Mouse (Mus musculus) embryonic facial prominence, embryonic 11.5 days (tissue): ENCODE results near the gene Lrmda. TPM values are rescaled to one million over a fixed set of nuclear protein-coding genes. Genes with fewer than 3 reads are reported as not detected.

Experiments
- ATAC-seq: fragments of 200-750 bp; cut with Nextera tagmentation; replicated peaks from 2 replicates; pipeline ENCODE4 v1.8.0; 2017; ENCODE audit warnings: low read depth; ENCODE audit not compliant: insufficient number of reproducible peaks, low FRiP score, low TSS enrichment
- DNase-seq: peaks from one replicate; pipeline ENCODE4 v3.0.0-alpha.2; 2015; ENCODE audit warnings: low spot score
- H3K27ac ChIP-seq: fragments of 300-500 bp; sonication (generic); replicated peaks from 2 replicates; pipeline ENCODE4 v1.5.1; 2014; ENCODE audit warnings: mild to moderate bottlenecking, low read depth, low read length, control low read depth
- H3K27me3 ChIP-seq: fragments of 300-500 bp; sonication (generic); 2 replicates; pipeline ENCODE4 v1.6.1; 2014; ENCODE audit warnings: mild to moderate bottlenecking, low read length, moderate library complexity, mixed read lengths; ENCODE audit not compliant: control insufficient read depth, insufficient read depth
- H3K36me3 ChIP-seq: fragments of 300-500 bp; sonication (generic); replicated peaks from 2 replicates; pipeline ENCODE4 v1.6.1; 2014; ENCODE audit warnings: low read depth, mild to moderate bottlenecking, low read length, moderate library complexity, mixed read lengths; ENCODE audit not compliant: control insufficient read depth, insufficient read depth
- H3K4me1 ChIP-seq: fragments of 300-500 bp; sonication (generic); 2 replicates; pipeline ENCODE4 v1.6.1; 2014; ENCODE audit warnings: low read length, mixed read lengths; ENCODE audit not compliant: control insufficient read depth, insufficient read depth
- H3K4me2 ChIP-seq: fragments of 300-500 bp; sonication (generic); 2 replicates; pipeline ENCODE4 v1.6.1; 2014; ENCODE audit warnings: low read depth, mild to moderate bottlenecking, control low read depth, low read length, moderate library complexity
- H3K4me3 ChIP-seq: fragments of 300-500 bp; sonication (generic); 2 replicates; pipeline ENCODE4 v1.5.1; 2014; ENCODE audit warnings: low read depth, low read length, control low read depth
- H3K9ac ChIP-seq: fragments of 300-500 bp; sonication (generic); replicated peaks from 2 replicates; pipeline ENCODE4 v1.6.1; 2014; ENCODE audit warnings: mild to moderate bottlenecking, control low read depth, low read length
- H3K9me3 ChIP-seq: fragments of 300-500 bp; sonication (generic); replicated peaks from 2 replicates; pipeline ENCODE4 v1.6.1; 2016; ENCODE audit warnings: mild to moderate bottlenecking, low read length, inconsistent platforms, mixed read lengths; ENCODE audit not compliant: control insufficient read depth
- WGBS: fragments of 180-500 bp; shearing (Covaris S2); extraction: QIAGEN DNeasy Blood & Tissue Kit; methylation state at CpG from one replicate; pipeline ENCODE4 v1.1.7; 2014; 5-methylcytosine and 5-hydroxymethylcytosine counted together
- polyA plus RNA-seq: library from polyadenylated mRNA; unstranded; fragments of >200 nt; fragmentation: Nextera tagmentation; extraction: Ambion mirVana; gene quantifications from 2 replicates; pipeline ENCODE4 v1.2.1, GENCODE M21; 2014

The Lrmda gene
- polyA plus RNA-seq, 1 experiment from 2014 or later: 0.22 TPM

DNA sequence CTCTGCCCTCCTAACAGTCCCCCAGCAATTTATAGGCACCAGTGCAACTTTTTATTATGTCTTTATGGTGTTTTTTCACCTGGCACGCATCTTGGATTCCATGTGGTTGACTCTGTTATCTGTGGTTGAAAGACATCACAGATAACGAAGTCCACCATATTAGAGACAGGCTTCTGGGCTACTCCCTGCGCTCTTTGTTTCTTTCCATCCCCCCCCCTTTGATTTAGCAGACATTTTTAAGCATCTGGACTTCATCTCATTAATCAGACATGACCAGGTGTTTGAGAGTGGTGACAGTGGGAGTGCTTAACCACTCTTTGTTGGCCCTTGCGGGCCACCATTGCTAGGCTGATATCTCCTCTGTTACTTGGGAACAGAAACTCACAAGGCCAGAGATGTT lies 71.8 kb downstream of the Lrmda start:
- Histone ChIP-seq H3K4me1 (peaks cover 3% of the 10 kb centered on the region; the same call in 1 of the 2 replicates), H3K9ac (no peak overlapping the region), H3K27me3 (no peaks in the 10 kb centered on the region), H3K9me3 (no peaks in the 10 kb centered on the region), H3K36me3 (no peaks in the 10 kb centered on the region), H3K27ac (no peak overlapping the region), H3K4me3 (no peak overlapping the region), H3K4me2 (no peak overlapping the region)
- 68% methylated on average over 4 of the region's 4 CpGs for WGBS
- no peak for DNase-seq
- ATAC-seq: no peak

DNA sequence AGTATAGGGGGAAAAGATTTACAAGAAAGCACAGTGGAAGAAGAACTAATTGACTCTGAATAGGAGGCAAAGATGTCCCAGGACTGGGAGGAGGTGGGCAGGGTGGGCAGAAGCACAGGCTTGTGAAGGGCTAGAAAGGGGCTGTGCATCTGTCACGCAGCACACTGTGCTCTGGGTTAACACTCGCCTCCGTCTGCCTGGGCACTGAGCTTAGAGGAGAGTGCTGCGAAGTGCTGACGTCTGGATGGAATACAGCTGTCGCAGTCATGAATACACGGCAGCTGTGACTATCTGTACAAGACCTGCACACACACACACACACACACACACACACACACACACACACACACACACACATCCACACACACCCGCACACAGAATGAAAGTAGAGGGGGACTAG lies 73.6 kb downstream of the Lrmda start:
- Histone ChIP-seq H3K36me3 (no peaks in the 10 kb centered on the region), H3K27ac (no peak overlapping the region), H3K9me3 (no peaks in the 10 kb centered on the region), H3K9ac (no peak overlapping the region), H3K4me3 (no peak overlapping the region), H3K4me2 (no peak overlapping the region), H3K4me1 (peaks cover 3% of the 10 kb centered on the region; the same call in 1 of the 2 replicates), H3K27me3 (no peaks in the 10 kb centered on the region)
- 33% methylated on average over 8 of the region's 8 CpGs for WGBS
- DNase-seq: no peak
- no peak for ATAC-seq

DNA sequence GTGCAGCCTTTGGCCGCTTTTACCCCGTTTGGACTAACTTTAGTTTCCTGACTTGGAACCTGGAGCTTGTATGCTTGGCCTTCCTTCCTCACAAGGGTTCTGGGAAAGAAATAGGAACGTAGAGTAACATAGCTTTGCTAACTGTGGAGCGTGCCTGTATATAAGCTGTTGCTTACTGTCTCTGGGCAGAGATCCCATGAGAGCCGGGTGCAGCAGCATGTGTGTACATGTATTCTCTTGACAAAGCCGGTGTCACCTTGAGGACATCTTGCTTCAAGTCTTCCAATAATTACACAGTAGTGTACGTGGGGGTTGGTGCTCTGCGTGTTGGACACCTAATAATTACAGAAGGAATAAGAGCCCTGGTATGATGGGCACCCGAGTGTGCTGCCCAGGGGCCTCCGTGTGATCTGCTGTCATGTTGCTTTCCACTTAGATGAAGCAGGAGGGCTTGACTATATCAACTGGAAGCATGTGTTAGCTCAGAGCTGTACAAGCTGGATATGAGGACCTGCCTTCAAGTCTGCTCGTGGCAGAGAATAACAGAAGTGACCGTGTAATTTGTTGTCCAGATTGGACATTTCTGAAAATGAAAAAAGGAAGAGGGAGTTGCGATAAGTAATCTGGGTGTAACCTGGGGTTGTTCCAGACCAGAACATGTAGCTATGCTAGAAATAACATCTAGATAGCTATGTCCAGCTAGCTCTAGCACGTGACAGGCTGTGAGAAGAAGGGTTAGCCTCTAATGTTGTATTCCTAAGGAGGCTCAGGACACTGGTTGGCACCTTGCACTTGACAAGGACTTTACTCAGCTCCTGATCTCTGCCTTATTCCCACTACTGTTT lies 82.7 kb downstream of the Lrmda start:
- WGBS: 89% methylated on average over 14 of the region's 14 CpGs
- ATAC-seq: no peak
- no peak overlapping the region for H3K27ac ChIP-seq
- H3K36me3 ChIP-seq: no peaks in the 10 kb centered on the region
- H3K9me3 ChIP-seq: no peaks in the 10 kb centered on the region
- no peak overlapping the region for H3K9ac ChIP-seq
- H3K27me3 ChIP-seq: no peaks in the 10 kb centered on the region
- no peaks in the 10 kb centered on the region for H3K4me1 ChIP-seq
- no peak overlapping the region for H3K4me2 ChIP-seq
- DNase-seq: no peak
- H3K4me3 ChIP-seq: no peak overlapping the region

DNA sequence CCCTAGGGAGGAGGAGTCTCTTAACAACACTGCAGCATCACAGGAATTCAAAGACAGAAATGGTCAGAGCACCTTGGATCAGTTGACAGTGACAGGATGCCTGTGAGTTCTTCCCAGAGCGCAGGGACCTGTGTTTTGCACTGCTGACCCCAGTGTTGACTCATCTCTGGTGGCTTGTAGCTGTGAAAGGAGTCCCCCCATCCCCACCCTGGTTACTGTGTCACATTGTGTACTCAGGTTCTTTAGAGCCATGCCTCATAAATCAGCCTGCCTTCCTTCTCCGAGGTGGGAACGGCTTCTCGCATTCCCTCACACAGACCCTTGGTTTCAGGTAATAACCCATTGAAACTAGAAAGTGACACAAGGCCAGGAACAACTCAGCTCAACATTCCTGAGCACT lies 86.3 kb downstream of the Lrmda start:
- WGBS: 80% methylated on average over 4 of the region's 4 CpGs
- H3K4me2 ChIP-seq: no peak overlapping the region
- DNase-seq: no peak
- H3K36me3 ChIP-seq: no peaks in the 10 kb centered on the region
- no peak overlapping the region for H3K9ac ChIP-seq
- H3K4me3 ChIP-seq: no peak overlapping the region
- no peaks in the 10 kb centered on the region for H3K4me1 ChIP-seq
- H3K9me3 ChIP-seq: no peaks in the 10 kb centered on the region
- H3K27me3 ChIP-seq: no peaks in the 10 kb centered on the region
- H3K27ac ChIP-seq: no peak overlapping the region
- no peak for ATAC-seq

DNA sequence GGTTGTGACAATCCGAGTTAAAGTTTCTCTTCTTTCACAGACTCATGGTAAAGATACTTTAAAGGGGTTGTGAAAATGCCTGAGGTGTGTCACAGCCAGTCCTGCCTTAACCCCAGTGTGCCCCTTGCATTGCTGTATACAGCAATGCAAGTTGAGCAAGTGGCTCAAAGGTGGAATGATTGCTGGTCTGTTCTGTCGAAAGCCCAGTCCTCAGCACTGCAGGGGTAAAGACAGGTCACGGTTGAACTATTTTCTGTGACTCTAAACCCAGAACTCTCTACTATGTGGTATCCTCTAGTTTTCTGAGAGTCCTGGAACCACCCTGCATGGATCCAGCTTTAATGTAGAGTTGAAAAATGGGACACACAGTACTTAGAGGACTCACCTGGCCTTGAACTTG lies 87.3 kb downstream of the Lrmda start:
- no peaks in the 10 kb centered on the region for H3K9me3 ChIP-seq
- no peak for DNase-seq
- H3K36me3 ChIP-seq: no peaks in the 10 kb centered on the region
- WGBS: 80% methylated on average over 3 of the region's 3 CpGs
- no peak for ATAC-seq
- no peaks in the 10 kb centered on the region for H3K27me3 ChIP-seq
- no peak overlapping the region for H3K4me3 ChIP-seq
- no peaks in the 10 kb centered on the region for H3K4me1 ChIP-seq
- H3K9ac ChIP-seq: no peak overlapping the region
- H3K4me2 ChIP-seq: no peak overlapping the region
- H3K27ac ChIP-seq: no peak overlapping the region

DNA sequence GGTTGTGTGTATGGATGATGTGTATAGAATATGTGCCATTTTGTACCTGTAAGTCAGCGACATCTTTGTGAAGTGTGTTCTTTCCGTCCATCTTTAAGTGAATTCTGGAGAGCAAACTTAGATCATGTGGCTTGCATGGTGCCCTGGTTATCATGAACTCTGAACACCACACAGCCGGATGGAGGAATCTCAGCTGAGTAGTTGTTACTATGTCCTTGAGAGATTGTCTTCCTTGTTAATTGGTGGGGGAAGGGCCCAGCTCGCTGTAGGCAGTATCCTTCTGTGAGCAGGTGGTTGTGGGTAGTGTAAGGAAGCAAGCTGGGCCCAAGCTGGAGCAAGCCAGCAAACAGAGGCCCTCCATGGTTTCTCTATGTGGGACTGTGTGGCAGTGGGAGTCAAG lies 89.9 kb downstream of the Lrmda start:
- Histone ChIP-seq H3K9me3 (no peaks in the 10 kb centered on the region), H3K4me3 (no peak overlapping the region), H3K27me3 (no peaks in the 10 kb centered on the region), H3K4me2 (no peak overlapping the region), H3K9ac (no peak overlapping the region), H3K27ac (no peak overlapping the region), H3K36me3 (no peaks in the 10 kb centered on the region), H3K4me1 (peaks cover 6% of the 10 kb centered on the region; the same call in 1 of the 2 replicates)
- DNase-seq (no peak), ATAC-seq (no peak)
- WGBS: 62% methylated on average over 4 of the region's 4 CpGs

DNA sequence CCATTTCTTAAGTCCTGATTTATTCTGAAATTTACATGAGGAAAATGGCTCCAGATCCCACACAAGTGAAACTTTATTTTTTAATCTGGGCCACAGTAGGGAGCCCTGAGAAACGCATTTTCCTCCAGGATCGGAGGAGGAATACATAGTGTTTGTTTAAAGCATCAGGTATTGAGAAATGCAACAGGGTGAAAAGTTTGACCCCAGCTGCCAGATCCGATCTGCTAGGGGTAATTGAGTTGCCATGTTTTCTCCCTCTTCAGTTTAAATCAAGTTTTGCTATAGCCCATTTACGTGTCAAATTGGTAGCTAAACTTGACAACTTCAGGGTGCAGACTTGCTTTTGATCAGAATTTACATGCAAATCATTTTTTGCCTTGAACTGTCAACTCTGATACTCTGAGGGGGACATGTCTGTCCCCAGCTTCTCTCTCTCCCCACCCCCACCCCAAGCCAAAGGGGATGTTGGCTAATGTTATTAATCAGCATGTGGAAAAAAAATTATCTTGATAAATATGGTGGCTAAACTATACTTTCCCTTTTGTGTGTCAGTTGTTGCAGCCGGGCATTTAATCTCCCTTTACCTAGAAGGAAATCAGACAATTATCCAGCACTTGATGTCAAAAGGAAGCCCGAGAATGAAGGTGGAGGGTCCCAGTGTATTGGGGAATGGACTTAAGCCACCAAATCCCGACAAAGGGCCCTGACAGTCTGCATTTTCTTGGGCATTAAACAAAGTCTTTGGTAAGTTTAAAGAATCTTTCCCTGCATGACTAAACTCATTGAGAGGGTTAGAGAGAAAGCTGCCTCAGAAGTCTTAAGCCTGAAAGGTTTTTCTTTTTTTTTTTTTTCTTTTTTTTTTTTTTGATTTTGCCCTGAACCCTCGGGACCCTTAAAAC lies 94.2 kb downstream of the Lrmda start:
- DNase-seq (no peak), ATAC-seq (no peak)
- no peak overlapping the region for H3K9ac ChIP-seq
- no peak overlapping the region for H3K4me3 ChIP-seq
- H3K27ac ChIP-seq: no peak overlapping the region; the same call in 1 of the 2 replicates
- no peaks in the 10 kb centered on the region for H3K9me3 ChIP-seq
- H3K27me3 ChIP-seq: no peaks in the 10 kb centered on the region
- no peak overlapping the region for H3K4me2 ChIP-seq
- peaks cover 8% of the 10 kb centered on the region; the same call in 1 of the 2 replicates for H3K4me1 ChIP-seq
- 9% methylated on average over 8 of the region's 8 CpGs for WGBS
- H3K36me3 ChIP-seq: no peaks in the 10 kb centered on the region
